Mouse (Mus musculus) forebrain, embryonic 12.5 days (tissue): ENCODE data around the gene Cspg5. TPM values are rescaled to one million over a fixed set of nuclear protein-coding genes. Genes with fewer than 3 reads are reported as not detected.

ENCODE experiments used
- ATAC-seq: fragments of 200-750 bp; cut with Nextera tagmentation; 2 replicates; pipeline ENCODE4 v1.8.0; 2017; ENCODE audit warnings: moderate TSS enrichment; ENCODE audit not compliant: low FRiP score
- H3K27ac ChIP-seq: fragments of 300-500 bp; sonication (generic); 2 replicates; pipeline ENCODE4 v1.5.1; 2016; ENCODE audit warnings: mild to moderate bottlenecking
- H3K27me3 ChIP-seq: fragments of 300-500 bp; sonication (generic); 2 replicates; pipeline ENCODE4 v1.6.1; 2016; ENCODE audit warnings: mild to moderate bottlenecking
- H3K36me3 ChIP-seq: fragments of 300-500 bp; sonication (generic); replicated peaks from 2 replicates; pipeline ENCODE4 v1.6.1; 2016; ENCODE audit warnings: mild to moderate bottlenecking
- H3K4me1 ChIP-seq: fragments of 300-500 bp; sonication (generic); 2 replicates; pipeline ENCODE4 v1.6.1; 2016
- H3K4me2 ChIP-seq: fragments of 300-500 bp; sonication (generic); 2 replicates; pipeline ENCODE4 v1.6.1; 2016; ENCODE audit warnings: mild to moderate bottlenecking, moderate library complexity
- H3K4me3 ChIP-seq: fragments of 300-500 bp; sonication (generic); replicated peaks from 2 replicates; pipeline ENCODE4 v1.5.1; 2016; ENCODE audit warnings: mild to moderate bottlenecking
- H3K9ac ChIP-seq: fragments of 300-500 bp; sonication (generic); 2 replicates; pipeline ENCODE4 v1.6.1; 2016; ENCODE audit warnings: mild to moderate bottlenecking
- H3K9me3 ChIP-seq: fragments of 300-500 bp; sonication (generic); 2 replicates; pipeline ENCODE4 v1.6.1; 2016
- WGBS: fragments of 180-500 bp; shearing (Covaris S2); methylation state at CpG from one replicate; pipeline ENCODE4 v1.1.7; 2016; 5-methylcytosine and 5-hydroxymethylcytosine counted together
- polyA plus RNA-seq: library from polyadenylated mRNA; unstranded; fragments of >200 nt; fragmentation: Nextera tagmentation; extraction: Ambion mirVana; gene quantifications from 2 replicates; pipeline ENCODE4 v1.2.1, GENCODE M21; 2016

The Cspg5 gene
- 21.9 and 22.3 TPM in 2 replicates for polyA plus RNA-seq

DNA sequence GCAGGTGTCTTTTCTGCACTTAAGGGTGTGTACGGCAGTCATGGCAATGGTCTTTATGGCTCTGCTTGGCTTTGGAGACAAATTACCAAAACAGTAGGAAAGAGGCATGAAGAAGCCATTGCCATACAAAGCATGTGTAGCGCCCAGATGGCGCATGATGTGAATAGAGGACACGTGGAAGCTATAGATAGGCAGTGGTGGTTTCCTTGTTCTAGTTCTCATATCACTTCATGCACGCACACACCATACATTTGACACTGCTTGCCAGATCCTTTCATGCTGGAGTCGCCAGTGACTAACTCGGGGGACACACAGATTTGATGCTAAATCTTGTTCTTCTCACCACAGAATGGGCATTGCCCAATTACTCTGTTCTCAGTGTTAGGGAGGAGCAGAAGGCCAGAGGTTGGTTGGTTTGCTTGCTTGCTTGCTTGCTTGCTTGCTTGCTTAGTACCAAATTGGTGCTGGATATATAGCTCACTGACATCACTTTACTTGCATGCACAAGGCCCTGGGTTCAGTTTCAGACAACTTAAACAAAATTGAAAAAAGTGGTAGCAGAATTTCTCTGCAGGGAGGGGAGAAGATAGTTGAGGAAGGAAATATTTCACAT, at the start of gene Cspg5:
Cspg5 (plus strand) TSS at position 563 of the 613 bp plus-strand sequence.
- no peaks in the 10 kb centered on the region for H3K9me3 ChIP-seq
- ATAC-seq, result no peak
- peak within 1 kb of the TSS; percentile 100 for H3K4me2 ChIP-seq
- H3K36me3 ChIP-seq, result peaks cover 27% of the 10 kb centered on the region
- 88% methylated on average over 7 of the region's 7 CpGs for WGBS
- peaks cover 30% of the 10 kb centered on the region for H3K4me1 ChIP-seq
- no peak within 1 kb of the TSS for H3K27ac ChIP-seq
- peaks cover 15% of the 10 kb centered on the region; the same call in 1 of the 2 replicates for H3K27me3 ChIP-seq
- H3K9ac ChIP-seq, result peak within 1 kb of the TSS; percentile 72; the same call in 1 of the 2 replicates
- H3K4me3 ChIP-seq, result peak within 1 kb of the TSS; percentile 75

DNA sequence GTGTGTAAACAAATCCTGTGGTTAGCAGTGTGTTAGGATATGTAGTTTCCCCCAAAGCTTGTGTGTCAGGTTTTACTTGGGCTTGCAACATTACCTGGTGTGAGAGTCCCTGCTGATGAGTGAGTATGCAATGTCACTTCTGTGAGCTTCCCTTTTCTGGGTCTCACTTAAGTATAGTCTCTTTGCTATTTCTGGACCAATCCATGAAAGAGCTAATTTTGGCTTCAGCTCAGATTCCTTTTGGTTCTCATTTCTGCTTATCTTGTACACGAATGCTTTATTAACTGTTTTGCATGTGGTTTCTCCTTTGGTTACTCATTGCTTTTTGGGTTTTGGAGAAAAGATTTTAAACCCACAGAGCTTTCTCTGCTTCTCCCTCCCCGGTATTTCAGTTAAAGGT, 43.7 kb upstream of the Cspg5 start:
- Histone ChIP-seq H3K36me3 (peaks cover 82% of the 10 kb centered on the region), H3K4me3 (no peak overlapping the region), H3K9me3 (no peaks in the 10 kb centered on the region), H3K9ac (no peak overlapping the region), H3K27ac (no peak overlapping the region), H3K4me1 (peaks cover 3% of the 10 kb centered on the region), H3K4me2 (no peak overlapping the region), H3K27me3 (no peaks in the 10 kb centered on the region)
- WGBS, result 93% methylated on average over 2 of the region's 2 CpGs
- ATAC-seq, result no peak

DNA sequence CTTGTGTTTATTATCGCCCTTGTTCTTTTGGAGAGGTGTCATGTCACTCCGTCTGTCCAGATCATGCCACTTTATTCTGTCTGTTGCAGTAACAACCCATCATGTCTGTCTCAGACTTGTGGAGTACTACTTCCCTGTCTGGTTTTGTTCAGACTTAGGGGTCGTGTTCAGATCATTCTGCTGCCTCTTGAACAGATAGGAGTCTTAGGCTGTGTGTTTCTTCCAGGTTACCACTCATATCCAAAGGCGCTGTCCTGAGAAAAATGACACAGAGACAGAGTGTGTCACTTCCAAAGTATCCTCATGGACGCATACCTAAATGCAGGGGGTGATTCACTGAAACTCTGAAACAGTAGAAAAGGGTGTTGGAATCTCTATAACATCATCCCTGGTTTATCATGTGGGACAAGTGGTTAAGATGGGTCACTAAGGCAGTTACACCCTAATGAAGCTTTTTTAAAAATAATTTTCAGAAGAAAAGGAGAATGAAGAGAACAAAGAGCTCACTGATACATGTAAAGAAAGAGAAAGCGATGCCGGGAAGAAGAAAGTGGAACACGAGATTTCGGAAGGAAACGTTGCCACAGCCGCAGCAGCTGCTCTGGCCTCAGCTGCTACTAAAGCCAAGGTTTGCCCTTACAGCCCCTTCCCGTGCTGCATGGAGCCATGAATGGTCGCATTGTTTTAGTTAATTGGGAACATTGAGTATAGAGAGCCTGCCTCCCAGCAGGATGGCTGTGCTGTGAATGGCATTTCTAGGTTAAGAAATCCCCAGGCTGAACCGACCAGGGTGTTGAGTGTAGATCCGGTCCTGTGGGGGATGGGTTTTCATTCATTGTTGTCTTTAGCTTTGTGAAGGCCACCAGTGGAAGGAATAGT, 37.8 kb upstream of the Cspg5 start:
- peaks cover 25% of the 10 kb centered on the region for H3K4me1 ChIP-seq
- H3K27me3 ChIP-seq, result no peaks in the 10 kb centered on the region
- peak; percentile 94 for ATAC-seq
- H3K9ac ChIP-seq, result no peak overlapping the region
- peaks cover 73% of the 10 kb centered on the region for H3K36me3 ChIP-seq
- 12% methylated on average over 15 of the region's 15 CpGs for WGBS
- H3K4me2 ChIP-seq, result peak overlapping the region; percentile 25
- H3K9me3 ChIP-seq, result no peaks in the 10 kb centered on the region
- H3K4me3 ChIP-seq, result no peak overlapping the region
- peak overlapping the region; percentile 95 for H3K27ac ChIP-seq

DNA sequence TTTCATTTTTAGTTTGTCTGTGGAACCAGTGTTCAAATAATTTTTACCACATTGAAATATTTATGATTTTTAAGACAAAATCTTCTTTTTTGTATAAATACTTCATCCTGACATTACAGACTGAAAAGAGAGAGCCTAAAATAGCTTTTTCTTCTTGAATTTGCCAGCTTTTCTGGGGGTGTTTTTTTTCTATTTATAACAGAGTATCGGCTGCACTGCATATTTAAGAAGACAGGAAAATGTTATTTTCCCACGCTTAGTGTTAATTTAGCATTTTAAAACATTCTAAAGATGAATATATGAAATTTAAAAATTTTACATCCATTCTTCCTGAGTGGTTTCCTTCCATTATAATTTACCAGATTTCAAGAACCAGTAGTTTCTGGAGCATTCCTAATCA, 37.1 kb upstream of the Cspg5 start:
- Histone ChIP-seq H3K27ac (peak overlapping the region; percentile 95), H3K9me3 (no peaks in the 10 kb centered on the region), H3K36me3 (peaks cover 73% of the 10 kb centered on the region), H3K4me3 (no peak overlapping the region), H3K4me2 (peak overlapping the region; percentile 25; the same call in 1 of the 2 replicates), H3K4me1 (peaks cover 25% of the 10 kb centered on the region), H3K27me3 (no peaks in the 10 kb centered on the region), H3K9ac (no peak overlapping the region)
- WGBS, result 41% methylated on average over 2 of the region's 2 CpGs
- ATAC-seq, result no peak

DNA sequence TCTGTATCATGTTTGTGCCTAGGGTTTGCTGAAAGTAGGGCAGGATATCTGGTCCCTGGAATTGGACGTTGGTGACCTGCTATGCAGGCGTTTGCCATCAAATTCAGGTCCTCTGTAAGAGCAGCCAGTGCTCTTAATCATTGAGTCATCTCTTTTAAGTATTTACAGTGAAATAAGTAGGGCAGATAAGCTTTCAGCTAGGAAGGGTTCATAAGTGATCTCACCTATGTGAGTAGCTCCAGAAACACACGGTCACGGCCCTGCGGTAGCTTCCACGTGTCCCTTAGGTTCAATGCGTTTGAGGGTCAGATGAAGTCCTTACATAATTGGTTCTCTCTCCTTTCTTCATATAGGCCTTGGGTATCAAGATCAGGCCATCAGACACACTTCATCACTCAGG, 35.3 kb upstream of the Cspg5 start:
- 78% methylated on average over 7 of the region's 7 CpGs for WGBS
- H3K4me2 ChIP-seq, result no peak overlapping the region
- no peak for ATAC-seq
- peaks cover 70% of the 10 kb centered on the region for H3K36me3 ChIP-seq
- H3K27ac ChIP-seq, result no peak overlapping the region
- no peak overlapping the region for H3K4me3 ChIP-seq
- no peaks in the 10 kb centered on the region for H3K27me3 ChIP-seq
- no peak overlapping the region for H3K9ac ChIP-seq
- no peaks in the 10 kb centered on the region for H3K9me3 ChIP-seq
- peaks cover 25% of the 10 kb centered on the region for H3K4me1 ChIP-seq

DNA sequence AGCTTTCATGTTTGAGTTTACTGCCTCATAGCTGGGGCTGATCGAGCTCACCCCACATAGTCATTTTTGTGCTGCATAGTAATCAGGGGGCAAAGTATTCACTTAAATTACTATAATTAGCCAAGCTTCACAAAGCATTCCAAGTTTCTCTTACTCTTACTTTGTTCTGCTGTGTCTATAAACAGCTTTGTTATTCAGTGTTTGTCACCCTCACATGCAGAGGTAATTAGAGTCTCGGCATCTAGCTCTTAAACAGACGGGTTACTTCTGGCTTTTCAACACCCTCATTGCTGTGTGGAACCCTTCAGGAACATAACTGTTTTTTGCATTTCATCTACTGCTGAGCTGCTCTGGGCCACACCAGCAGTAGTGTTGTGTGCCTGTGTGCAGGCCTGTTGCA, 34.6 kb upstream of the Cspg5 start:
- Histone ChIP-seq H3K9ac (no peak overlapping the region), H3K4me1 (peaks cover 25% of the 10 kb centered on the region), H3K4me3 (no peak overlapping the region), H3K9me3 (no peaks in the 10 kb centered on the region), H3K36me3 (peaks cover 70% of the 10 kb centered on the region), H3K4me2 (no peak overlapping the region), H3K27me3 (no peaks in the 10 kb centered on the region), H3K27ac (peak overlapping the region; percentile 57; the same call in 1 of the 2 replicates)
- no peak for ATAC-seq
- 40% methylated on average over 3 of the region's 3 CpGs for WGBS

DNA sequence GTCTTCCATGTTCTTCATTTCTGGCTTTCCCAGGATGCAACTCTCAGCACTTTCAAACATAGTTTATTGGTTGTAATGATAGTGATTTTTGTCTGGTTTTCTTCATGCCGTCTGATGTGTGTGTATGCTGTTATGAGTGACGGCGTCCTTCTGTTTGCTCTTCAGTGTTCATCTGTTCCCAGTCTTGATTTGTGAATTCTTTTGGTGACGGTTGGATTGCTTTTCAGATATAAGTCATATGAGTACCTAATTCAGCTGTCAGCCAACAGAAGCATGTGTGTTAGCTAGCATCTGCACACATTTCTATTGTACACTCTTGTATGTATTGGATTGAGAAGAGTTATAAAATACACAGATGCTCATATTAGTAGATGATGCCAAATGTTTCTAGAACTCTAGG, 19.3 kb upstream of the Cspg5 start:
- 94% methylated on average over 4 of the region's 4 CpGs for WGBS

DNA sequence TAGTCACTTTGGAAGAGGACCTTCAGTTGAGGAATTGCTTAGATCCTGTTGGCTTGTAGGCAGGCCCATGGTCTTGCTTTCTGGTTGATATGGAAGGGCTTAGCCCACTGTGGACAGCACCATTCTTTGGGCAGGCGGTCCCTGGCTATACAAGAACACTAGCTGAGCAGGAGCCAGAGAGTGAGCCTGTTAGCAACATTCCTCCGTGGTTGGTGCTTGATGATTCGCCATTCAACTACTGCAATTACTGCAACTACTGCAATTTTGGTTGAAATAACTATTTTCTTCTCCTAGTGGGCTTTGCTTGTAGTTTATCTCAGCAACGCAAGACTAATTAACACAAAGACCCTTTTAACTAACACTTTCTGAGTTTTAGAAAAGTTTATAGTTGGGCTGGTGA, 17.4 kb upstream of the Cspg5 start:
- Histone ChIP-seq H3K36me3 (peaks cover 94% of the 10 kb centered on the region), H3K4me2 (no peak overlapping the region), H3K27ac (no peak overlapping the region), H3K9me3 (no peaks in the 10 kb centered on the region), H3K27me3 (no peaks in the 10 kb centered on the region), H3K4me1 (no peaks in the 10 kb centered on the region), H3K4me3 (no peak overlapping the region), H3K9ac (no peak overlapping the region)
- no peak for ATAC-seq
- WGBS, result 95% methylated on average over 4 of the region's 4 CpGs

More for the DNA sequence above, 19.3 kb upstream of the Cspg5 start:
- peaks cover 93% of the 10 kb centered on the region for H3K36me3 ChIP-seq
- H3K9ac ChIP-seq, result no peak overlapping the region
- H3K27ac ChIP-seq, result no peak overlapping the region
- H3K4me2 ChIP-seq, result no peak overlapping the region
- ATAC-seq, result no peak
- no peak overlapping the region for H3K4me3 ChIP-seq
- H3K9me3 ChIP-seq, result no peaks in the 10 kb centered on the region
- no peaks in the 10 kb centered on the region for H3K4me1 ChIP-seq
- no peaks in the 10 kb centered on the region for H3K27me3 ChIP-seq

DNA sequence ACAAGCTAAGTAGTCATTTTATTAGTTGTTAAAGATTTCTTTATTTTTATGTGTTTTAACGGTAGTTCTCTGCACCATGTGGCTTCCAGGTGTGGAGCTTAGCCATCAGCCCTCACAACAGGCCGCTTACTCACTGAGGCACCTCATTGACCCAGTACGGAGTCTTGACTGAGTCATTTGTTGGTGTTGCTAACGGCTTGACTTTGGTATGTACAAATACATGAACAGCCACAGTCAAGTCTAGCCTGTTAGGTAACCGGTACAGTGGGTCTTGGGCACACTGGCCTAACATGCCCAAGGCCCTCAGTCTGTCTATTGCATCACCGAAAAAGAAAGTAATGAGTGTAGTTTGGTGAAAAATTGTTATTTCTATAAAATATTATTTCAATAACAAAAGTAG, 14.9 kb upstream of the Cspg5 start:
- no peak for ATAC-seq
- Histone ChIP-seq H3K4me3 (no peak overlapping the region), H3K4me1 (no peaks in the 10 kb centered on the region), H3K27ac (no peak overlapping the region), H3K4me2 (no peak overlapping the region), H3K9me3 (no peaks in the 10 kb centered on the region), H3K9ac (no peak overlapping the region), H3K36me3 (peaks cover 93% of the 10 kb centered on the region), H3K27me3 (no peaks in the 10 kb centered on the region)
- 92% methylated on average over 6 of the region's 6 CpGs for WGBS

DNA sequence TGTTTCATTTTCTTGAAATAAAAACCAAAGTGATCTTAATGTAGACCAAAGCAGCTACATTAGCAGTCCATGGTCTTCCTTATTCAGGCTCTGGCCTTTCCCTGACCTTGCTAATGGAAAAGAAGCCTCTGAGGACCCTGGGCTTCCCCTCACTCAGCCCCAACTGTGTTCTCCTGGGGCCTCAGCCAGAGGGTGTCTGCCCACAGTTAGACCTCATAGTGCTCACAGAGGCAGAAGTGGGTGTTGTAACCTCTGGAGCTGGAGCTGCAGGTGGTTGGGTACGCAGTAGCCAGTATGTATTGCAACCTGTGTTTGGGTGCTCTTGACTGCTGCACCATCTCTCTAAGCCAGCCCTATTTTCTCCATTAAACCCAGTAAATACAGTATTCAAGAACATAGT, 14.5 kb upstream of the Cspg5 start:
- Histone ChIP-seq H3K9ac (no peak overlapping the region), H3K27me3 (no peaks in the 10 kb centered on the region), H3K27ac (no peak overlapping the region), H3K36me3 (peaks cover 93% of the 10 kb centered on the region), H3K4me2 (no peak overlapping the region), H3K9me3 (no peaks in the 10 kb centered on the region), H3K4me1 (no peaks in the 10 kb centered on the region), H3K4me3 (no peak overlapping the region)
- no peak for ATAC-seq
- WGBS, result 96% methylated on average over 1 of the region's 1 CpGs

DNA sequence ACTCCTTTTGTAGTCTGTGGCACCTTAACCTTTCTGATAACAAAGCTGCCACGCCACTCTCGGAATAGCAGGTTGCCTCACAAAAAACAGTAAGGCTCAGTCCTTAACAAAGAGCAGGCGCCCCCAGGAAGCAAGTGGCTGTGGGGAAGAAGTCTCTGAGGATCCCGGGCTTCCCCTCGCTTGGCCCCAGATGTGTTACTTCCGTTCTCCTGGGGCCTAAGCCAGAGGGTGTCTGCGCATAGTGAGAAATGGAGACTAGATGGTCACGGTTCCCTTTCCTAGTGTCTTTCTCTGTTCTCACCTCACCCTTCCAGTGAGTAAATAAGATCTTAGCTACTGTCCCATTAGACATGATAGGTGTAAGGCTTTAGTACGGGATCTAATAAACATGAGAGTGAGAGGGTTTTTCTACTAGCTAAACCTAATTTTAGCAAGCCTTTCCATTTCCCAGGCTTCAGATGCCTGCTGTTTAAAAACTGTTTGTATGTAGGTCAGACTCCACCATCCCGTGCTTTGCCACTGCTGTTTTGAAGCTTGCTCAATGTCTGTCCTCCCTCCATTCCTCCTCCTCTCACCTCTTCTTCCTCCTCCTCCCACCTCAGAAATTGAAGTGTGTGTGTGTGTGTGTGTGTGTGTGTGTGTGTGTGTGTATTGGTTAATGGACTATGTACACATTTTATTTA, 13.9 kb upstream of the Cspg5 start:
- 86% methylated on average over 10 of the region's 10 CpGs for WGBS
- Histone ChIP-seq H3K4me3 (no peak overlapping the region), H3K9ac (0 out of 2 replicates have a peak overlapping the region, but pooled peaks have one; percentile 7), H3K36me3 (peaks cover 93% of the 10 kb centered on the region), H3K27me3 (no peaks in the 10 kb centered on the region), H3K27ac (no peak overlapping the region), H3K9me3 (no peaks in the 10 kb centered on the region), H3K4me2 (no peak overlapping the region), H3K4me1 (no peaks in the 10 kb centered on the region)
- no peak for ATAC-seq

DNA sequence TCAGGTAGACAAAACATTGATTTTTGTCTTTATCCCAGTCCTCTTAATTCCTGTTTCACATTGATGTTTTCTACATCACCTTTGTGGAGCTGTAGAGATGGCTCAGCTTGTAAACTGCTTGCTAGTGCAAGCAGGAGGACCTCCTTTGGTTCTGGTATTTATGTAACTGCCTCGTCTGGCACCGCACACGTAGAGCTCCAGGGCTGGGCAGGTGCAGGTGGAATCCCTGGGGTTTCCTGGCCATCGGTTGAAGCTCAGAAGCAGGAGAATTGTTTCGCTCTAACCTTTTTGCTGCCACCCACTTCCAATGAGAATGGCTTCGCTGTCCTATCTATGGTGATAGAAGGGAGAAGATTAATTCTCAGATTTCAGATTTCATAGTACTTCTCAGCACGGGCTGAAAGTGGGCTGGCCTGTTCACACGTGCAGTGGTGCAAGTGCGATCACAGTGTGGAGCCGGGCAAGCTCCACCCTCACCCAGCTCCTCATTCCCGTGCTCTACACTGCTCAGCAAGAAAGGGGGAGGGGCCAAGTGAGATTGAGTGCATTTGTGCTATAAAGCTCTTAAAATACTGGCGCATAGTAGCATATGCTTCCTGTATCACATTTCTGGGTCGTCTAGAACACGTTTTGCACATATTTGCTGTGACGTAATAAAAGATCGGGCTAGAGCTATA, 13.1 kb upstream of the Cspg5 start:
- no peaks in the 10 kb centered on the region for H3K27me3 ChIP-seq
- H3K9me3 ChIP-seq, result no peaks in the 10 kb centered on the region
- no peak overlapping the region for H3K9ac ChIP-seq
- no peak overlapping the region for H3K4me3 ChIP-seq
- H3K4me2 ChIP-seq, result no peak overlapping the region
- H3K4me1 ChIP-seq, result no peaks in the 10 kb centered on the region
- H3K36me3 ChIP-seq, result peaks cover 95% of the 10 kb centered on the region
- H3K27ac ChIP-seq, result no peak overlapping the region
- ATAC-seq, result no peak
- 91% methylated on average over 16 of the region's 16 CpGs for WGBS
